In genomic region chr19:40825636-40826035, GRCm38 (mm10) we compare ENCODE assay signal across 23 mouse cellular contexts. TPM values are rescaled to one million over a fixed set of nuclear protein-coding genes. Genes with fewer than 3 reads are reported as not detected.
DNase-seq lines count a peak whose midpoint lies in the region; ATAC-seq and TF ChIP-seq lines count a peak whose summit lies in the region.
"Had no signal": no experiment of that assay in that cellular context is flagged by ENCODE, and none has a peak within 500 bp of the region (broad histone marks: within the 10 kb centered on the region; RNA-seq: fewer than 3 reads in every experiment).

No protein-coding gene starts in this region.

- no peak for DNase-seq in CH12.LX (ENCODE audit: extremely low read depth)
- DNase-seq in cerebellum, adult 18-20 months, result no peak
- DNase-seq in left cerebral cortex, adult 2 months (ENCODE audit: extremely low spot score in 1 of 2, low spot score in 2 of 2), result no peak
- DNase-seq in heart, adult 2 months, result no peak
- no peak for DNase-seq in adrenal gland, adult 8-10 months
- DNase-seq: adrenal gland, postnatal 10 days; adrenal gland, postnatal 36 days; B cell, adult 2 months; cerebellum, adult 11-12 months; cerebellum, adult 8-10 months; cerebellum, adult 9-11 months; cerebellum, postnatal 14 days; cerebellum, postnatal 36 days; forebrain, postnatal 0 days had no signal

- intact Hi-C loops in left cerebral cortex, adult 2 months (cut with DNase I), result no loop called here
- intact Hi-C loops in heart, adult 2 months (cut with DNase I), result no loop called here

- TF ChIP-seq POLR2A in CH12.LX (IDR thresholded peaks at IDR 0.05; ENCODE audit: low read depth, low read length), result no peak
- TF ChIP-seq POLR2A in heart, adult 2 months (IDR thresholded peaks at IDR 0.05; ENCODE audit: insufficient read depth, low read depth, low read length), result no peak

- H3K4me2 ChIP-seq in CH12.LX (ENCODE audit: insufficient read depth, low read depth, poor library complexity, severe bottlenecking), result peak overlapping the region; percentile 79
- H3K4me2 ChIP-seq: embryonic facial prominence, embryonic 12.5 days; forebrain, embryonic 13.5 days; forebrain, embryonic 15.5 days had no signal

- peaks cover 6 to 27% of the 10 kb centered on the region in 2 experiments for H3K4me1 ChIP-seq in CH12.LX (ENCODE audit: control insufficient read depth in 1 of 2, insufficient read depth in 2 of 2)
- H3K4me1 ChIP-seq in heart, adult 2 months (ENCODE audit: control insufficient read depth, insufficient read depth, low read length), result no peaks in the 10 kb centered on the region

- no peaks in the 10 kb centered on the region for H3K36me3 ChIP-seq in CH12.LX (replicated peaks in 1 of 2; ENCODE audit: control insufficient read depth in 1 of 2, insufficient read depth in 1 of 2, low read length in 1 of 2)
- no peaks in the 10 kb centered on the region for H3K36me3 ChIP-seq in heart, adult 2 months (ENCODE audit: control insufficient read depth, insufficient read depth, low read length)
- H3K36me3 ChIP-seq: embryonic facial prominence, embryonic 10.5 days; embryonic facial prominence, embryonic 12.5 days; forebrain, embryonic 15.5 days had no signal

- ATAC-seq in common myeloid progenitor, adult 5-6 weeks (replicated peaks; ENCODE audit: low read depth, poor library complexity, severe bottlenecking), result peak; percentile 30; the same call in 1 of the 2 replicates
- peak; percentile 54 for ATAC-seq in megakaryocyte progenitor cell, adult 5-6 weeks (replicated peaks; ENCODE audit: poor library complexity)
- ATAC-seq: activated CD4-positive, CD25-positive, alpha-beta regulatory T cell, adult 4 months; CD4-positive, CD25-positive, alpha-beta regulatory T cell, adult 4 months; forebrain, embryonic 13.5 days; forebrain, embryonic 15.5 days; forebrain, postnatal 0 days; Patski had no signal

- H3K9ac ChIP-seq in CH12.LX (ENCODE audit: insufficient read depth, low read depth), result no peak overlapping the region
- H3K9ac ChIP-seq in heart, adult 2 months (ENCODE audit: low read depth, low read length), result no peak overlapping the region
- H3K9ac ChIP-seq: embryonic facial prominence, embryonic 12.5 days; forebrain, embryonic 13.5 days; forebrain, embryonic 15.5 days; forebrain, postnatal 0 days had no signal

- no peak for TF ChIP-seq EP300 in CH12.LX (IDR thresholded peaks at IDR 0.05; ENCODE audit: low read length)
- no peak for TF ChIP-seq EP300 in heart, adult 2 months (IDR thresholded peaks at IDR 0.05; ENCODE audit: insufficient read depth, low read depth, low read length)

- in situ Hi-C loops in CH12.LX (cut with MboI; ENCODE audit: low pct_ligation_motif_present, low pct_unique_long_range_greater_than_20kb, low sequenced_read_pairs), result no loop called here

- no peak for TF ChIP-seq CTCF in CH12.LX (conservative IDR thresholded peaks at IDR 0.05 in 1 of 2, IDR thresholded peaks at IDR 0.05 in 1 of 2; ENCODE audit: low read depth in 2 of 2, low read length in 2 of 2)
- TF ChIP-seq CTCF in left cerebral cortex, adult 2 months (IDR thresholded peaks at IDR 0.05), result no peak
- TF ChIP-seq CTCF in heart, adult 2 months (IDR thresholded peaks at IDR 0.05), result no peak

- H3K4me3 ChIP-seq in CH12.LX (replicated peaks in 1 of 3; ENCODE audit: low read depth in 2 of 3, low read length in 2 of 3, poor library complexity in 1 of 3), result no peak overlapping the region
- H3K4me3 ChIP-seq in left cerebral cortex, adult 2 months, result no peak overlapping the region
- H3K4me3 ChIP-seq in heart, adult 2 months, result no peak overlapping the region
- H3K4me3 ChIP-seq: embryonic facial prominence, embryonic 10.5 days; embryonic facial prominence, embryonic 12.5 days; forebrain, embryonic 13.5 days; forebrain, embryonic 15.5 days had no signal

- no peak overlapping the region for H3K27ac ChIP-seq in CH12.LX (ENCODE audit: insufficient read depth, low read depth)
- H3K27ac ChIP-seq in left cerebral cortex, adult 2 months, result no peak overlapping the region
- H3K27ac ChIP-seq in heart, adult 2 months, result no peak overlapping the region
- H3K27ac ChIP-seq: embryonic facial prominence, embryonic 10.5 days; embryonic facial prominence, embryonic 12.5 days; forebrain, embryonic 13.5 days; forebrain, embryonic 15.5 days had no signal

- WGBS in heart, adult 2 months, result 61% methylated on average over 5 of the region's 5 CpGs

- dilution Hi-C loops in CH12.LX (cut with MboI; ENCODE audit: extremely low pct_ligation_motif_present, extremely low pct_unique_long_range_greater_than_20kb, low sequenced_read_pairs), result no loop called here

- no peaks in the 10 kb centered on the region for H3K79me2 ChIP-seq in CH12.LX (replicated peaks; ENCODE audit: control insufficient read depth, extremely low read depth, insufficient read depth, poor library complexity, severe bottlenecking)
- H3K79me2 ChIP-seq in heart, adult 2 months (replicated peaks; ENCODE audit: control insufficient read depth, insufficient read depth, low read length), result no peaks in the 10 kb centered on the region

- no peak for TF ChIP-seq RAD21 in CH12.LX (IDR thresholded peaks at IDR 0.05; ENCODE audit: low read depth, low read length)

- no peaks in the 10 kb centered on the region for H3K27me3 ChIP-seq in CH12.LX (replicated peaks)
- no peaks in the 10 kb centered on the region; the same call in 1 of the 2 replicates for H3K27me3 ChIP-seq in heart, adult 2 months (ENCODE audit: control insufficient read depth, insufficient read depth, low read length)
- H3K27me3 ChIP-seq: embryonic facial prominence, embryonic 12.5 days; forebrain, embryonic 13.5 days; forebrain, embryonic 15.5 days had no signal

- no peaks in the 10 kb centered on the region for H3K9me3 ChIP-seq in CH12.LX (replicated peaks; ENCODE audit: low read length)
- H3K9me3 ChIP-seq: embryonic facial prominence, embryonic 10.5 days; embryonic facial prominence, embryonic 12.5 days; forebrain, embryonic 13.5 days; forebrain, embryonic 15.5 days had no signal

TF ChIP-seq in CH12.LX, 34 proteins besides CTCF, POLR2A, EP300 and RAD21:
- TF ChIP-seq PAX5 (IDR thresholded peaks at IDR 0.05; ENCODE audit: low read length) (no peak), MAZ (IDR thresholded peaks at IDR 0.05; ENCODE audit: low read depth, low read length) (no peak), JUND (conservative IDR thresholded peaks at IDR 0.05; ENCODE audit: low read depth, low read length) (no peak), E2F4 (IDR thresholded peaks at IDR 0.05; ENCODE audit: insufficient replicate concordance, low read depth, low read length) (no peak), GABPA (IDR thresholded peaks at IDR 0.05; ENCODE audit: insufficient replicate concordance, low read depth, low read length) (no peak), BHLHE40 (IDR thresholded peaks at IDR 0.05; ENCODE audit: low read depth, low read length) (no peak), ZNF384 (IDR thresholded peaks at IDR 0.05; ENCODE audit: low read depth, low read length) (no peak), USF2 (conservative IDR thresholded peaks at IDR 0.05; ENCODE audit: low read depth, low read length) (no peak), JUN (IDR thresholded peaks at IDR 0.05; ENCODE audit: insufficient read depth, low read depth, low read length) (no peak), SIN3A (IDR thresholded peaks at IDR 0.05; ENCODE audit: low read length) (no peak), ETS1 (conservative IDR thresholded peaks at IDR 0.05; ENCODE audit: low read depth, low read length) (no peak), ZC3H11A (IDR thresholded peaks at IDR 0.05; ENCODE audit: low read depth, low read length) (no peak), TBP (conservative IDR thresholded peaks at IDR 0.05; ENCODE audit: low read depth, low read length) (no peak), NRF1 (IDR thresholded peaks at IDR 0.05; ENCODE audit: low read depth, low read length) (no peak)
TF ChIP-seq in CH12.LX: peak in this region for 0.

RNA-seq across cellular contexts. Expression of gene Ccnj, which starts 5.4 kb away (rescaled TPM):
- 4.2 and 4.3 TPM in 2 replicates for total RNA-seq in CH12.LX (2012; rRNA removed)
- total RNA-seq in CH12.LX (2014; rRNA removed), result 4.2 and 4.7 TPM in 2 replicates
- 7.5 and 8.6 TPM in 2 replicates for polyA plus RNA-seq in CH12.LX (2012; ENCODE audit: insufficient read length, low read depth)
- 6.4 and 7.4 TPM in 2 replicates for total RNA-seq in common myeloid progenitor, adult 5-6 weeks (2017)
- 3.9 and 4.6 TPM in 2 replicates for total RNA-seq in megakaryocyte progenitor cell, adult 5-6 weeks (2015)
- total RNA-seq in megakaryocyte progenitor cell, adult 5-6 weeks (2017), result 5.5 and 8.4 TPM in 2 replicates
- total RNA-seq in left cerebral cortex, adult 2 months (2021), result 1 to 10 TPM; 8.2 to 8.6 TPM
- 1 to 10 TPM; 4.3 to 4.9 TPM for total RNA-seq in heart, adult 2 months (2021)
- 4.2 and 7.0 TPM in 2 replicates for polyA plus RNA-seq in heart, adult 2 months (2012; rRNA removed)
- total RNA-seq in adrenal gland, adult 8-10 months (2022), result 10 to 100 TPM in 1 of 4 experiments, 1 to 10 TPM in 3; 6.2 to 11.6 (median 6.9) TPM
